Mouse (Mus musculus) kidney, postnatal 0 days (tissue): ENCODE measurements around the gene Ceacam1. TPM values are rescaled to one million over a fixed set of nuclear protein-coding genes. Genes with fewer than 3 reads are reported as not detected.
"Not testable (repeated sequence)": the region's sequence is repeated elsewhere in the genome, so short reads cannot be mapped to it uniquely, and the experiment has no call there.

Experiments used
- ATAC-seq: fragments of 200-750 bp; cut with Nextera tagmentation; replicated peaks from 2 replicates; pipeline ENCODE4 v1.8.0; 2017; ENCODE audit warnings: low read depth, moderate number of reproducible peaks, moderate TSS enrichment, moderate library complexity; ENCODE audit not compliant: low FRiP score
- DNase-seq: peaks from one replicate; pipeline ENCODE4 v3.0.0-alpha.2; 2016; ENCODE audit warnings: low spot score
- H3K27ac ChIP-seq: fragments of 300-500 bp; sonication (generic); 2 replicates; pipeline ENCODE4 v1.5.1; 2014; ENCODE audit warnings: mild to moderate bottlenecking
- H3K27me3 ChIP-seq: fragments of 300-500 bp; sonication (generic); 2 replicates; pipeline ENCODE4 v1.6.1; 2014; ENCODE audit warnings: low read length, mixed read lengths; ENCODE audit not compliant: insufficient read depth
- H3K36me3 ChIP-seq: fragments of 300-500 bp; sonication (generic); 2 replicates; pipeline ENCODE4 v1.6.1; 2014; ENCODE audit warnings: low read length, mixed read lengths; ENCODE audit not compliant: insufficient read depth
- H3K4me1 ChIP-seq: fragments of 300-500 bp; sonication (generic); replicated peaks from 2 replicates; pipeline ENCODE4 v1.6.1; 2014; ENCODE audit warnings: antibody characterized with exemption, low read length, mixed read lengths; ENCODE audit not compliant: insufficient read depth
- H3K4me2 ChIP-seq: fragments of 300-500 bp; sonication (generic); 2 replicates; pipeline ENCODE4 v1.6.1; 2014; ENCODE audit warnings: mild to moderate bottlenecking, low read length, moderate library complexity, mixed read lengths
- H3K4me3 ChIP-seq: fragments of 300-500 bp; sonication (generic); replicated peaks from 2 replicates; pipeline ENCODE4 v1.5.1; 2014; ENCODE audit warnings: low read depth, low read length
- H3K9ac ChIP-seq: fragments of 300-500 bp; sonication (generic); 2 replicates; pipeline ENCODE4 v1.6.1; 2014; ENCODE audit warnings: low read depth, low read length
- H3K9me3 ChIP-seq: fragments of 300-500 bp; sonication (generic); replicated peaks from 2 replicates; pipeline ENCODE4 v1.6.1; 2016; ENCODE audit warnings: low read length, inconsistent platforms, mixed read lengths
- CTCF ChIP-seq: IDR thresholded peaks from 2 replicates; pipeline ENCODE4 v1.5.1; 2016; ENCODE audit warnings: antibody characterized with exemption, low read depth, mild to moderate bottlenecking, moderate library complexity
- WGBS: fragments of 180-500 bp; shearing (Covaris S2); extraction: QIAGEN DNeasy Blood & Tissue Kit; methylation state at CpG from one replicate; pipeline ENCODE4 v1.1.7; 2014; 5-methylcytosine and 5-hydroxymethylcytosine counted together
- polyA plus RNA-seq: library from polyadenylated mRNA; unstranded; fragments of >200 nt; fragmentation: Nextera tagmentation; extraction: Ambion mirVana; gene quantifications from 2 replicates; pipeline ENCODE4 v1.2.1, GENCODE M21; 2015

The Ceacam1 gene
- polyA plus RNA-seq, 1 experiment from 2014 or later: 6.3 TPM

DNA sequence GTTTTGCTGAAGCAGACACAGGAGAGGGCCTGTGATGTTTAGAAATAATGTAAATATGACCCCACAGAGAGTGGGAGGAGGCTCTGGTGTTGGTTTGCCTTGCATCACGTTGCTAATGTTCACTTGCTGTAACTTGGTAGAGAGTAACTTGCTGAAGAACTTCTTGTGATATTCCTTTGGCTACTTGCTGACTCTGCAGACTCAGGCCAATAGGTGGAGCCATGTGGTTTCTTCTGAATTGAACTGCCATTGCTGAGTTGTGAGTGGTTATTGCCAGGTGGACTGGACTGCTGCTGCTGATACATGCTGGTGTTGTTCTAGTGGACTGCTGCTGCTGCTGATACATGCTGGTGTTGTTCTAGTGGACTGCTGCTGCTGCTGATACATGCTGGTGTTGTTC, 8.8 kb upstream of the Ceacam1 start:
- ATAC-seq (no peak), DNase-seq (peak; percentile 38)
- peak; percentile 61 for TF ChIP-seq CTCF
- H3K27me3 ChIP-seq: no peaks in the 10 kb centered on the region
- no peaks in the 10 kb centered on the region for H3K9me3 ChIP-seq
- H3K4me3 ChIP-seq: no peak overlapping the region
- no peak overlapping the region for H3K27ac ChIP-seq
- WGBS: 13% methylated on average over 1 of the region's 1 CpGs
- H3K4me1 ChIP-seq: no peaks in the 10 kb centered on the region
- H3K36me3 ChIP-seq: no peaks in the 10 kb centered on the region
- no peak overlapping the region for H3K4me2 ChIP-seq
- H3K9ac ChIP-seq: no peak overlapping the region

DNA sequence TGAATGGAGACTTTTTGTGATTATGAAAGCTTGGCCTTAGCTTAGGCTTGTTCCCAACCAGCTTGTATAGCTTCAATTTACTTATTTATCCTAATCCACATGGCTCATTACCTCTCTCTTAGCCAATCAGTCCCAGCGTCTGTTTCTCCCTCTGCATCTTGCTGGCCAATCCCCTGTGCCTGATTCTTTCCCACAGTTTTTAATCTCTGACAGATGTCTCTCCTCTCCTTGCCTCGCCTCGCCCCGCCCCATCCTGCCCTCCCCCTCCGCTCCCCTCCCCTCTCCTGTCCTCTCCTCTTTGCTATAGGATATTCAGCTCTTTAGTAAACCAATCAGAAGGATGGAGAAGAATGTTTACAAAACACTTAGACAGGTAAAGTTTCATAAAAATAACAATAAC, 7.7 kb upstream of the Ceacam1 start:
- Histone ChIP-seq H3K4me3 (no peak overlapping the region), H3K9me3 (no peaks in the 10 kb centered on the region), H3K4me1 (no peaks in the 10 kb centered on the region), H3K27me3 (no peaks in the 10 kb centered on the region), H3K4me2 (no peak overlapping the region), H3K27ac (no peak overlapping the region), H3K36me3 (no peaks in the 10 kb centered on the region), H3K9ac (no peak overlapping the region)
- DNase-seq (no peak), ATAC-seq (no peak)
- 71% methylated on average over 5 of the region's 5 CpGs for WGBS
- no peak for TF ChIP-seq CTCF

DNA sequence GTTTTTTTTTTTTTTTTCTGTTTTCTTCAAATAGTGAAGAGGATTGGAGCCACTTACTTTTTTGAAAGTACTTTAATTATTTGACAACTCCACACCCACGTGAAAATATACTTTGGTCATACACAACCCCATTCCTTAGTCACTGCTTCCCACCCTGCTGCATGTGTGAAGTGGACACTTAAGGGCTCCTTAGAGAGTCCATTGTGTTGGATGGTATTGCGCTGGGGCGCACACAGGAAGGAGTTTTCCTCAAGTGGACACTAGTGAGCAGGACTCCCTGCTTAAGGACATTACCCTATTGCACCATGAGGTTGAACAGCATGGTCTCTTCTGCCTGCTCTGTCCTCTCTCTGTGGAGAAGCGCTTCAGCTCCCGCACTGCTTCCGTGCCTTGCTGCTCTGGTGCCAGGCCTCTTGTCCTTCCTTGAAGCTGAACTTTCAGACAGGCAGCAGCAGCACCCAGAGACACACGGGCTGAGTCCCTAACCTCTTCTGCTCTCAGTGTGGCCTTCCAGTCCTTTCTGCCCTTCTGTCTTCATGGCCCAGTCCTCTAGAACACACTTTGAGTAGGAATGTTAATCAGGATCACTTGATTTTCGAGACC, 5.8 kb upstream of the Ceacam1 start:
- no peak for TF ChIP-seq CTCF
- ATAC-seq: no peak
- DNase-seq: no peak
- Histone ChIP-seq H3K27me3 (no peaks in the 10 kb centered on the region), H3K9me3 (no peaks in the 10 kb centered on the region), H3K4me2 (no peak overlapping the region), H3K4me3 (no peak overlapping the region), H3K4me1 (no peaks in the 10 kb centered on the region), H3K9ac (no peak overlapping the region), H3K27ac (no peak overlapping the region), H3K36me3 (no peaks in the 10 kb centered on the region)
- WGBS: 83% methylated on average over 8 of the region's 8 CpGs

GRCm38 (mm10) chr7:25480791-25481190, 3.4 kb upstream of the Ceacam1 start:
- not testable (repeated sequence) for DNase-seq, H3K4me3 ChIP-seq, H3K27ac ChIP-seq, H3K9ac ChIP-seq, ATAC-seq, H3K4me1 ChIP-seq, H3K9me3 ChIP-seq, H3K4me2 ChIP-seq, H3K27me3 ChIP-seq, H3K36me3 ChIP-seq
- WGBS: 69% methylated on average over 8 of the region's 8 CpGs
- TF ChIP-seq CTCF: 0 out of 2 replicates have a peak, but pooled peaks have one; percentile 30

- no peaks in the 10 kb centered on the region for H3K27me3 ChIP-seq
- H3K9me3 ChIP-seq: no peaks in the 10 kb centered on the region
- no peaks in the 10 kb centered on the region for H3K36me3 ChIP-seq
- 0% methylated on average over 1 of the region's 1 CpGs for WGBS
- H3K9ac ChIP-seq: no peak overlapping the region
- no peaks in the 10 kb centered on the region for H3K4me1 ChIP-seq
- no peak overlapping the region for H3K27ac ChIP-seq
- no peak overlapping the region for H3K4me2 ChIP-seq
- no peak for ATAC-seq
- H3K4me3 ChIP-seq: no peak overlapping the region
- peak; percentile 81 for TF ChIP-seq CTCF
- DNase-seq: peak; percentile 73
Measured at GRCm38 (mm10) chr7:25479440-25479839, 2.0 kb upstream of the Ceacam1 start.

- H3K36me3 ChIP-seq, H3K9ac ChIP-seq, ATAC-seq, H3K4me1 ChIP-seq, H3K9me3 ChIP-seq, H3K4me3 ChIP-seq, H3K27ac ChIP-seq, H3K4me2 ChIP-seq, DNase-seq, H3K27me3 ChIP-seq: not testable (repeated sequence)
- 19% methylated on average over 1 of the region's 2 CpGs for WGBS
Measured at GRCm38 (mm10) chr7:25477752-25478093, 320 bp upstream of the Ceacam1 start.

DNA sequence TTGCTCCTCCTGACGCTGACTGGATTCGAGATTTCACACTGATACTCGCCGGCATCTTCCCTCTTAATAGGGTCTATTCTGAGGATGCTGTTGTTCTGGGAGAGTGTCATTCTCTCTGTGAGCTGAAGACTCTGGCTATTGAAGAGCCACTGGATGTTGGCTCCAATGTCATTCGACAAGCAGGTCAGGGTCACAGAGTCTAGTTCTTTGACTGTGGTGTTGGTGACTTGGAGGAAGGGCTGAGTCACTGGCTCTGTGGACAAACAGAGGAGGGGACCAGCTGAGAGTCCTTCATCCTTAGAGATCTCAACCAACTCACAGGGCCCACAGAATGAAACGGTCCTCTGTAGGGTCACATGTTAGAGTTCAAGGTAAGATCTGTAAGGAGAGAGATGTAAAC, 5.6 kb downstream of the Ceacam1 start:
- not testable (repeated sequence) for DNase-seq, H3K4me3 ChIP-seq, H3K9me3 ChIP-seq, H3K27me3 ChIP-seq, ATAC-seq, H3K9ac ChIP-seq, H3K4me1 ChIP-seq, H3K4me2 ChIP-seq, H3K36me3 ChIP-seq, H3K27ac ChIP-seq
- 86% methylated on average over 6 of the region's 6 CpGs for WGBS

DNA sequence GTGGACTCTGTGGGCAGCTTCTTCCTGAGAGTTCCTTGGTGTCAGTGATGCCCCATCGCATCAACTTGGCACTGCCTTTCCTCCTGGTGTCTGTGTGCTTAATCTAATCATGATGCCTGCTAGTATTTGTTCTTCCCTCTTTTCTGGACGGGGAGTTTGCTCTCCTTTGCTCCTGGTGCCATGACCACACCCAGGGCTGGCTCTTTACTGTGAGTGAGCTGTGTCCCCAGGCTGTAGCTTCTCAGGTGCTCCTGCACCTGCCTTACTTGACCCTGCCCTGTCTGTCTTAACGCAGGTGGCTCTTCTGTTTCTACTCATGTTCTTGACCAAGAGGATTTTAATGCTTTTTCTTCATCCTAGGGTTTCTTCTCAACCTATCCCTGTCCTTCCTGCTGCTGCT, 11.8 kb downstream of the Ceacam1 start:
- not testable (repeated sequence) for H3K9me3 ChIP-seq, H3K36me3 ChIP-seq, H3K27ac ChIP-seq, ATAC-seq, DNase-seq, H3K27me3 ChIP-seq, H3K4me2 ChIP-seq, H3K4me1 ChIP-seq, H3K4me3 ChIP-seq, H3K9ac ChIP-seq
- 85% methylated on average over 3 of the region's 3 CpGs for WGBS
